Mouse (Mus musculus) heart, postnatal 0 days (tissue): ENCODE results near the gene Irak4.

Experiments
- CTCF ChIP-seq: IDR thresholded peaks from 2 replicates; pipeline ENCODE4 v1.5.1; 2016; ENCODE audit warnings: antibody characterized with exemption, control low read depth, low read depth
- EP300 ChIP-seq: IDR thresholded peaks from 2 replicates; pipeline ENCODE4 v1.6.1; 2016; ENCODE audit warnings: antibody characterized with exemption, low read depth

- TF ChIP-seq CTCF (no peak), EP300 (no peak)
Observed at GRCm38 (mm10) chr15:94520959-94521358, 22.5 kb upstream of the Irak4 start.
